Comparison of ENCODE assay signal across 8 mouse cellular contexts in genomic region chr16:90726600-90727227, GRCm38 (mm10). TPM values are rescaled to one million over a fixed set of nuclear protein-coding genes. Genes with fewer than 3 reads are reported as not detected.
A peak's percentile ranks its signal among the peaks of the same experiment; 100 is the strongest.
DNase-seq lines count a peak whose midpoint lies in the region; ATAC-seq lines count a peak whose summit lies in the region.

No protein-coding gene starts in this region.

- H3K4me1 ChIP-seq in heart, embryonic 13.5 days = peaks cover 15% of the 10 kb centered on the region
- H3K4me1 ChIP-seq in hindbrain, embryonic 14.5 days (replicated peaks; ENCODE audit: control insufficient read depth, insufficient read depth, low read length) = peaks cover 4% of the 10 kb centered on the region
- peaks cover 7% of the 10 kb centered on the region for H3K4me1 ChIP-seq in midbrain, embryonic 11.5 days (ENCODE audit: control insufficient read depth, insufficient read depth, low read length)

- 4% methylated on average over 38 of the region's 38 CpGs for WGBS in heart, embryonic 13.5 days
- 7% methylated on average over 38 of the region's 38 CpGs for WGBS in hindbrain, embryonic 14.5 days
- 7% methylated on average over 38 of the region's 38 CpGs for WGBS in midbrain, embryonic 11.5 days

- H3K27ac ChIP-seq in heart, embryonic 13.5 days (replicated peaks) = 0 out of 2 replicates have a peak overlapping the region, but pooled peaks have one; percentile 28
- no peak overlapping the region for H3K27ac ChIP-seq in hindbrain, embryonic 14.5 days
- H3K27ac ChIP-seq in midbrain, embryonic 11.5 days (ENCODE audit: low read depth, low read length) = no peak overlapping the region

- H3K4me3 ChIP-seq in heart, embryonic 13.5 days = peak overlapping the region; percentile 92
- peak overlapping the region; percentile 57 for H3K4me3 ChIP-seq in hindbrain, embryonic 14.5 days (replicated peaks; ENCODE audit: low read length)
- peak overlapping the region; percentile 90 for H3K4me3 ChIP-seq in midbrain, embryonic 11.5 days (ENCODE audit: low read depth, low read length)

- peak overlapping the region; percentile 91 for H3K9ac ChIP-seq in heart, embryonic 13.5 days
- peak overlapping the region; percentile 51 for H3K9ac ChIP-seq in hindbrain, embryonic 14.5 days
- peak overlapping the region; percentile 85 for H3K9ac ChIP-seq in midbrain, embryonic 11.5 days (ENCODE audit: low read length)

- no peak; the same call in 1 of the 2 replicates for ATAC-seq in heart, embryonic 13.5 days (ENCODE audit: extremely low read depth, insufficient number of reproducible peaks, low FRiP score, low TSS enrichment)
- ATAC-seq in activated CD4-positive, CD25-positive, alpha-beta regulatory T cell, adult 4 months = peak; percentile 40
- peak; percentile 57; the same call in 1 of the 2 replicates for ATAC-seq in hindbrain, embryonic 14.5 days (ENCODE audit: low FRiP score)
- peak; percentile 61; the same call in 1 of the 2 replicates for ATAC-seq in midbrain, embryonic 11.5 days (ENCODE audit: low FRiP score)

- H3K9me3 ChIP-seq in heart, embryonic 13.5 days = peaks cover 6% of the 10 kb centered on the region; the same call in 1 of the 2 replicates
- 0 out of 2 replicates have a peak, but pooled peaks cover 5% of the 10 kb centered on the region for H3K9me3 ChIP-seq in hindbrain, embryonic 14.5 days (ENCODE audit: control insufficient read depth, low read length)
- H3K9me3 ChIP-seq in midbrain, embryonic 11.5 days (ENCODE audit: control insufficient read depth, low read length) = peaks cover 3% of the 10 kb centered on the region; the same call in 1 of the 2 replicates

- H3K4me2 ChIP-seq in heart, embryonic 13.5 days = peak overlapping the region; percentile 97
- peak overlapping the region; percentile 89 for H3K4me2 ChIP-seq in hindbrain, embryonic 14.5 days (replicated peaks)
- peak overlapping the region; percentile 75 for H3K4me2 ChIP-seq in midbrain, embryonic 11.5 days

- peaks cover 35% of the 10 kb centered on the region for H3K36me3 ChIP-seq in heart, embryonic 13.5 days
- H3K36me3 ChIP-seq in hindbrain, embryonic 14.5 days (replicated peaks; ENCODE audit: control insufficient read depth, insufficient read depth) = no peaks in the 10 kb centered on the region; the same call in 1 of the 2 replicates
- peaks cover 5% of the 10 kb centered on the region; the same call in 1 of the 2 replicates for H3K36me3 ChIP-seq in midbrain, embryonic 11.5 days (ENCODE audit: control insufficient read depth, insufficient read depth, low read length)

- no peaks in the 10 kb centered on the region for H3K27me3 ChIP-seq in heart, embryonic 13.5 days (replicated peaks)
- H3K27me3 ChIP-seq in hindbrain, embryonic 14.5 days (ENCODE audit: control insufficient read depth, insufficient read depth, low read length) = no peaks in the 10 kb centered on the region
- no peaks in the 10 kb centered on the region for H3K27me3 ChIP-seq in midbrain, embryonic 11.5 days (ENCODE audit: control insufficient read depth, insufficient read depth, low read length)

- no peak for DNase-seq in heart, postnatal 4 days
- DNase-seq in hindbrain, embryonic 14.5 days (ENCODE audit: low spot score) = no peak
- DNase-seq in midbrain, embryonic 11.5 days (ENCODE audit: low spot score, missing footprints) = peak; percentile 89
- DNase-seq in urinary bladder, postnatal 25 days (ENCODE audit: low spot score) = no peak
- no peak for DNase-seq in cerebellum, adult 8-10 months
- no peak for DNase-seq in gastrocnemius, adult 8-10 months (ENCODE audit: low spot score in 2 of 2)

RNA-seq across cellular contexts. Expression of gene Mis18a, which starts 0.5 kb away (rescaled TPM):
- polyA plus RNA-seq in heart, embryonic 13.5 days (2015; fragmentation: Nextera tagmentation; extraction: Ambion mirVana) = 36.2 and 36.7 TPM in 2 replicates
- total RNA-seq in heart, postnatal 4 days (2021) = 10 to 100 TPM in 1 of 2 experiments, 1 to 10 TPM in 1; 9.5 to 11.6 TPM
- polyA plus RNA-seq in activated CD4-positive, CD25-positive, alpha-beta regulatory T cell, adult 4 months (2017; shearing (Covaris generic)) = 10 to 100 TPM; 54.0 to 63.3 TPM
- 25.8 and 29.9 TPM in 2 replicates for polyA plus RNA-seq in hindbrain, embryonic 14.5 days (2014; fragmentation: Nextera tagmentation; extraction: Ambion mirVana)
- polyA plus RNA-seq in midbrain, embryonic 11.5 days (2014; fragmentation: Nextera tagmentation; extraction: Ambion mirVana) = 82.1 and 92.5 TPM in 2 replicates
- 1 to 10 TPM in 1 of 4 experiments, under 1 TPM in 3; 0.59 to 1.2 (median 0.74) TPM for total RNA-seq in gastrocnemius, adult 8-10 months (2022)

RNA-seq across cellular contexts. Expression of gene Mrap, which starts 11.3 kb away (rescaled TPM):
- polyA plus RNA-seq in heart, embryonic 13.5 days (2015; fragmentation: Nextera tagmentation; extraction: Ambion mirVana) = 25.6 and 26.9 TPM in 2 replicates
- total RNA-seq in heart, postnatal 4 days (2021) = 10 to 100 TPM; 24.0 to 25.1 TPM
- not detected for polyA plus RNA-seq in activated CD4-positive, CD25-positive, alpha-beta regulatory T cell, adult 4 months (2017; shearing (Covaris generic))
- 0.20 TPM in 1 of 2 replicates, not detected in the other for polyA plus RNA-seq in hindbrain, embryonic 14.5 days (2014; fragmentation: Nextera tagmentation; extraction: Ambion mirVana)
- polyA plus RNA-seq in midbrain, embryonic 11.5 days (2014; fragmentation: Nextera tagmentation; extraction: Ambion mirVana) = 0.49 and 0.59 TPM in 2 replicates
- total RNA-seq in gastrocnemius, adult 8-10 months (2022) = 1 to 10 TPM in 2 of 4 experiments, under 1 TPM in 1, not detected in 1; 0.31 to 3.3 (median 1.2) TPM

Comparison
In these comparisons a context has a peak if more than half of its experiments do, and no peak if none do; other contexts are left out.
1. RNA of gene Mrap, which starts 11.3 kb away (polyA plus RNA-seq): 25.6 to 26.9 TPM in heart, embryonic 13.5 days; 0.49 to 0.59 TPM in midbrain, embryonic 11.5 days, 0.20 TPM in hindbrain, embryonic 14.5 days and not detected in activated CD4-positive, CD25-positive, alpha-beta regulatory T cell, adult 4 months; every median in the first group is over 10 times any median in the second.
2. Peak in every context shown above with its lines, with median percentiles within 50 percentile points of each other: H3K4me2 ChIP-seq, H3K4me3 ChIP-seq and H3K9ac ChIP-seq.